Mouse (Mus musculus) cerebellum, adult (tissue): Measurements from ENCODE around the gene Gins2.

ENCODE experiments used
- ATAC-seq: cut with Nextera tagmentation; 2 replicates; pipeline ENCODE4 v1.9.2; 2017; ENCODE audit warnings: mild to moderate bottlenecking, moderate library complexity, mixed read lengths; ENCODE audit not compliant: insufficient number of reproducible peaks, low FRiP score, low TSS enrichment

Gene Gins2

GRCm38 (mm10) chr8:120588908-120589771 is at the start of gene Gins2:
Gene Gins2, minus strand, starts transcription at chr8:120589304.
- ATAC-seq, result peak; percentile 98

GRCm38 (mm10) chr8:120634329-120634839 is 45.3 kb upstream of the Gins2 start:
- peak; percentile 31; the same call in 1 of the 2 replicates for ATAC-seq

- no peak for ATAC-seq
Measured at GRCm38 (mm10) chr8:120633665-120634271, 44.7 kb upstream of the Gins2 start.

GRCm38 (mm10) chr8:120632969-120633664 is 44.0 kb upstream of the Gins2 start:
- no peak for ATAC-seq

GRCm38 (mm10) chr8:120631441-120632375 is 42.6 kb upstream of the Gins2 start:
- no peak for ATAC-seq

GRCm38 (mm10) chr8:120630848-120631247 is 41.7 kb upstream of the Gins2 start:
- ATAC-seq, result no peak

GRCm38 (mm10) chr8:120630031-120630430 is 40.9 kb upstream of the Gins2 start:
- no peak for ATAC-seq

GRCm38 (mm10) chr8:120627298-120627697 is 38.2 kb upstream of the Gins2 start:
- ATAC-seq, result peak; percentile 78

GRCm38 (mm10) chr8:120626461-120626860 is 37.4 kb upstream of the Gins2 start:
- no peak for ATAC-seq

GRCm38 (mm10) chr8:120623608-120624007 is 34.5 kb upstream of the Gins2 start:
- no peak for ATAC-seq

- no peak for ATAC-seq
Measured at GRCm38 (mm10) chr8:120622161-120622560, 33.1 kb upstream of the Gins2 start.

GRCm38 (mm10) chr8:120620441-120620840 is 31.3 kb upstream of the Gins2 start:
- ATAC-seq, result no peak

GRCm38 (mm10) chr8:120619235-120620180 is 30.4 kb upstream of the Gins2 start:
- no peak for ATAC-seq

- peak; percentile 49; the same call in 1 of the 2 replicates for ATAC-seq
Measured at GRCm38 (mm10) chr8:120618110-120618509, 29.0 kb upstream of the Gins2 start.

GRCm38 (mm10) chr8:120616663-120617626 is 27.8 kb upstream of the Gins2 start:
- no peak for ATAC-seq

GRCm38 (mm10) chr8:120614491-120614890 is 25.4 kb upstream of the Gins2 start:
- no peak for ATAC-seq

GRCm38 (mm10) chr8:120610824-120611223 is 21.7 kb upstream of the Gins2 start:
- ATAC-seq, result no peak

GRCm38 (mm10) chr8:120607885-120608284 is 18.8 kb upstream of the Gins2 start:
- no peak for ATAC-seq
